Mouse (Mus musculus) telencephalon, adult 2 months (tissue): ENCODE data around the gene Yipf1.
A peak's percentile ranks its signal among the peaks of the same experiment; 100 is the strongest.

Source experiments
- DNase-seq: peaks from one replicate; pipeline ENCODE4 v3.0.0-alpha.2; 2011; ENCODE audit warnings: low read depth, low spot score

The Yipf1 gene

GRCm38 (mm10) chr4:107367567-107368314 is 53.6 kb downstream of the Yipf1 start, which contains the start of gene Ndc1:
TSS of gene Ndc1 (plus strand) at chr4:107367784.
- DNase-seq = peak; percentile 93

GRCm38 (mm10) chr4:107372304-107372703 is 58.1 kb downstream of the Yipf1 start:
- no peak for DNase-seq

- no peak for DNase-seq
Observed at GRCm38 (mm10) chr4:107374677-107375076, 60.5 kb downstream of the Yipf1 start.

GRCm38 (mm10) chr4:107378954-107379353 is 64.8 kb downstream of the Yipf1 start:
- no peak for DNase-seq

- DNase-seq = no peak
Observed at GRCm38 (mm10) chr4:107380871-107381270, 66.7 kb downstream of the Yipf1 start.

- no peak for DNase-seq
Observed at GRCm38 (mm10) chr4:107387038-107387437, 72.9 kb downstream of the Yipf1 start.

GRCm38 (mm10) chr4:107387465-107387864 is 73.3 kb downstream of the Yipf1 start:
- no peak for DNase-seq

GRCm38 (mm10) chr4:107388291-107388690 is 74.1 kb downstream of the Yipf1 start:
- DNase-seq = no peak

GRCm38 (mm10) chr4:107389345-107389744 is 75.2 kb downstream of the Yipf1 start:
- peak; percentile 29 for DNase-seq

- DNase-seq = no peak
Observed at GRCm38 (mm10) chr4:107393771-107394170, 79.6 kb downstream of the Yipf1 start.
